Mouse (Mus musculus): Measurements from ENCODE around the gene Alk. TPM values are rescaled to one million over a fixed set of nuclear protein-coding genes. Genes with fewer than 3 reads are reported as not detected.

The Alk gene
- polyA plus RNA-seq, 1 experiment = not detected

DNA sequence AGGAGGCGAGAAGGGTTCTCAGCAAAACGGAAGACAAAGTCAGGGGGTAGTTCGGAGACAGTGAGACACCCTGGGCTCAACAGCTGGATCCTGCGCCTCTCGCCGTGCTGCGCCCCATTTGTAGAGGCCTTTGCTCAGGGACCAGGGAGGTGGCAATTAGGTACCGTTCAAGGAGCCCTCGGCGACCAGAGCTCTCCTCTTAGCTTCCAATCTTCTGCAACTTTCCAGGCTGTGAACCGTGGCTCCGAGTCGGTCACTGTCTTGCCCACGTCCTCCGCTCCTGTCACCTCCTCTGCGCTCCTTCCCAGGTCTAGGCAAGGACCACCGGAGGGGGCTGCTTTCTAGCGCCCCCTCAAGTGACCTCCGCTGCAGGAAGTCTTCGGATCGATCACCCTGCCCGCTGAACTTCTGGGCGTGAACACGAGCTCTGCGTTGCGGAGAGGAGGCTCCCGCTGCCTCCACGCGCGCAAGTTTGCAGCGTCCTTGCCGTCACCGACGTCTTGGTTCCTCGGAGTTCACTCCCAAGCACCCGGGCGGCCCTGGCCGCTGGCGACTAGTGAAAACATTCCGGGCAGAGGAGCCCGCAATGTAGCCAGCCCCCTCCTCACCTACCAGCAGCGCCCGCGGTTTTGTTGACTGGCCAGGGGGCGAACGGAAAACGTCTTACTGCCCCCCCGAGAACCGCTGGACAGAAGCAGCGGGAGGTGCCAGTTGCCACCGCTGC is 379 bp downstream of the Alk start:
- H3K4me1 ChIP-seq (ENCODE audit: control insufficient read depth, insufficient read depth, insufficient read length) = no peaks in the 10 kb centered on the region; the same call in none of the 2 replicates
- H3K27ac ChIP-seq (ENCODE audit: insufficient read depth, low read length) = no peak overlapping the region
- DNase-seq (ENCODE audit: low read depth in 1 of 2, low spot score in 2 of 2) = no peak
- 8% methylated on average over 51 of the region's 51 CpGs for WGBS
- H3K4me3 ChIP-seq (ENCODE audit: extremely low read depth, insufficient read depth, insufficient read length) = no peak overlapping the region
- TF ChIP-seq POLR2A (IDR thresholded peaks at IDR 0.05; ENCODE audit: low read depth, low read length) (no peak), CTCF (IDR thresholded peaks at IDR 0.05; ENCODE audit: extremely low read depth, insufficient read depth, insufficient read length, insufficient replicate concordance) (no peak)
- H3K27me3 ChIP-seq (ENCODE audit: control insufficient read depth, insufficient read depth, low read length) = peaks cover 3% of the 10 kb centered on the region; the same call in 1 of the 2 replicates
- H3K36me3 ChIP-seq (ENCODE audit: control insufficient read depth, insufficient read depth, low read length) = no peaks in the 10 kb centered on the region

DNA sequence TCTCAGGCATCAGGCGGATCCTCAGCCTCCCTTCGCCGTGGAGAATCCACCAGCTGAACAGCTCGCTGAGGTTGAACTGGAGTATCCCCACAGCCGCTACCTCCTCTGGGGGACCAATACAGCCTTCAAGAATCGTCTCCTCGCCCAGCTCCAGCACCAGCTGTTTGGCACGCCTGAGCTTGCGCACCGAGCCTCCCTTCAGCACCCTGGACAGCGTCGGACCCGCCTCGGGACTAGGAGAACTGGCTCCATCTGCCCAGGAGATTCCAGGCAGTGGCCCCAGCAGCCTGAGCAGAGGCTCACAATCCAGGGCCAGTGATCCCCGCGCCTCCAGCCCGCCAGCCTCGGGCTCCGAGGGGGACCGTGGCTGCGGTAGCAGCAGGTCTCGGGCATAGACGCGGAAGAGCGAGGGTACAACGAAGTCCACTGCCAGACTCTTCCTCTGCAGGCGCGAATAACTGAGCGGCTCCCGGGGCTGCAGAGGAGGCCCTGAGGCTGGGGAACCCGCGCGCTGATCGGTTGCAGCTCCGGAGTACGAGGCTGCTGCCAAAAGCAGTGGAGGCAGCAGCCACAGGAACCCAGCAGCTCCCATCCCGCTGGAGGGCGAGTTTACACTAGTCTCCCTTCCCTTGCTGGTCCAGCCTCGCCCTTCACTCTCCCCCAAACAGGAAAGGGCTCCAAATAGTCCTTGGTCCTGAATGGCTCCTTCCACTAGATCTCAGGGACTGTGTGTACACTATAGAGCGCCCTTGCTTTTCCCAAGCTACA is 1.1 kb downstream of the Alk start:
- no peaks in the 10 kb centered on the region for H3K36me3 ChIP-seq (ENCODE audit: control insufficient read depth, insufficient read depth, low read length)
- peaks cover 3% of the 10 kb centered on the region; the same call in 1 of the 2 replicates for H3K27me3 ChIP-seq (ENCODE audit: control insufficient read depth, insufficient read depth, low read length)
- H3K4me3 ChIP-seq (ENCODE audit: extremely low read depth, insufficient read depth, insufficient read length) = no peak overlapping the region
- TF ChIP-seq POLR2A (IDR thresholded peaks at IDR 0.05; ENCODE audit: low read depth, low read length) (no peak), CTCF (IDR thresholded peaks at IDR 0.05; ENCODE audit: extremely low read depth, insufficient read depth, insufficient read length, insufficient replicate concordance) (no peak)
- no peaks in the 10 kb centered on the region; the same call in none of the 2 replicates for H3K4me1 ChIP-seq (ENCODE audit: control insufficient read depth, insufficient read depth, insufficient read length)
- 6% methylated on average over 40 of the region's 40 CpGs for WGBS
- H3K27ac ChIP-seq (ENCODE audit: insufficient read depth, low read length) = no peak overlapping the region
- DNase-seq (ENCODE audit: low read depth in 1 of 2, low spot score in 2 of 2) = peak in 1 of 2 experiments; percentile 33

DNA sequence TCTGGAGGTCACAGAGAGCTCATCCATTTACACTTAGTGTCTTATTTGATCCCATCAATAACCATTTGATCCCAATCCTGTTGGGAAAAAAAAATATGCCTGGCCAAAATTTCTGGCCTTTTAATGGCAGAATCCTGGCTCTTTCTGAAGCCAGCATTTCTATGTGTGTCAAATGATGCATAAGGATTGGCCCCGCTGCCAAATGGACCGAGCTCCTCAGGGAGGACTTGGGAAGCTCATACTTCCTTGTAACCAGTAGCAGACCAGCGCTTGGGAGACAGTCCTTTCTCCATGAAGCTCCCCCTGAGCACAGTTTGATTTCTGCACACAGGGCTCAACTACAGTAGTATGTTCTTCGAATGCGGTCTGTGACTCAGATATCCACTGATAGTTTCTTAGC is 3.6 kb downstream of the Alk start:
- no peak for DNase-seq (ENCODE audit: low read depth in 1 of 2, low spot score in 2 of 2)
- H3K4me3 ChIP-seq (ENCODE audit: extremely low read depth, insufficient read depth, insufficient read length) = no peak overlapping the region
- no peaks in the 10 kb centered on the region; the same call in none of the 2 replicates for H3K4me1 ChIP-seq (ENCODE audit: control insufficient read depth, insufficient read depth, insufficient read length)
- peaks cover 3% of the 10 kb centered on the region; the same call in 1 of the 2 replicates for H3K27me3 ChIP-seq (ENCODE audit: control insufficient read depth, insufficient read depth, low read length)
- 90% methylated on average over 5 of the region's 5 CpGs for WGBS
- H3K36me3 ChIP-seq (ENCODE audit: control insufficient read depth, insufficient read depth, low read length) = no peaks in the 10 kb centered on the region
- no peak overlapping the region for H3K27ac ChIP-seq (ENCODE audit: insufficient read depth, low read length)
- TF ChIP-seq CTCF (IDR thresholded peaks at IDR 0.05; ENCODE audit: extremely low read depth, insufficient read depth, insufficient read length, insufficient replicate concordance) (no peak), POLR2A (IDR thresholded peaks at IDR 0.05; ENCODE audit: low read depth, low read length) (no peak)

DNA sequence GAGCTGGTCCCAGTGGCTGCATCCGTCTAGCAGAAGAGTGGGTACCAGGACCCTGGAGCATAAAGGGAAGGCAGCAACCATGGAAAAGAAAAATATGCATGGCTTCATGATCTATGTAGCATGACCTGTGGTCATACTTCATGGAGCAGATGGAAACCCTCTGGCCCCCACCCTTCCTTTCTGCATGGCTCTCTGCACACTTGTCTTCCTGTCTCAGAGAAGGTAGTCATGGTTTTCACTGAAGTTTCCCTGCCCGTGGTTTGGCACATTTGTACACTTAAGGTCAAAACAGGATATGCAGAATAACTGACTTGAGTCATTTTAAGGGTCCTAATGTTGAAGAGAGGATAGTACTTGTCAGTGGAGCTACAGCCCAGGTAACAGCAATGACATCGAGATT is 16.8 kb downstream of the Alk start:
- peak in 1 of 2 experiments; percentile 57 for DNase-seq (ENCODE audit: low read depth in 1 of 2, low spot score in 2 of 2)
- TF ChIP-seq POLR2A (IDR thresholded peaks at IDR 0.05; ENCODE audit: low read depth, low read length) = no peak
- TF ChIP-seq CTCF (IDR thresholded peaks at IDR 0.05; ENCODE audit: extremely low read depth, insufficient read depth, insufficient read length, insufficient replicate concordance) = no peak
- WGBS = 25% methylated on average over 3 of the region's 3 CpGs
- H3K4me1 ChIP-seq (ENCODE audit: control insufficient read depth, insufficient read depth, insufficient read length) = no peaks in the 10 kb centered on the region; the same call in none of the 2 replicates
- H3K27ac ChIP-seq (ENCODE audit: insufficient read depth, low read length) = no peak overlapping the region
- H3K4me3 ChIP-seq (ENCODE audit: extremely low read depth, insufficient read depth, insufficient read length) = no peak overlapping the region
- no peaks in the 10 kb centered on the region for H3K36me3 ChIP-seq (ENCODE audit: control insufficient read depth, insufficient read depth, low read length)
- no peaks in the 10 kb centered on the region for H3K27me3 ChIP-seq (ENCODE audit: control insufficient read depth, insufficient read depth, low read length)

DNA sequence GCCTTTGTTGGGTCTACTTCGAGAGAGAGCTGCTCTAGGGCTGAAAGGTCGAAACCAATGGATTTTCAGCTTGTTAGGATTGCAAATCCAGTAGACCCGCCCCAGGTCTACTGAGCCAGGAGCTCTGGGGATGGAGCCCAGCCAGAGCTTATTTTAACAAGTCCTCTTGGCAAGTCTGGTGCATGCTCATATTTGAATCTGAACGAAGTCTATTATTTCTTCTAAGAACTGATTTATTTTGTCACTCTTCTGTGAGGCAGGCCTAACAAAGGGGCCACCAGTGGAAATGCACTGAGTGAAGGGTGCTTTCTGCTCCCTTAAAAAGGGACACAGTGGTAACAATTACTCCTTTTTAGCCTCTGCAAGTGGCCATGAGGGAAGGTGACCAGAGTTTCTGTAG is 24.3 kb downstream of the Alk start:
- no peaks in the 10 kb centered on the region for H3K36me3 ChIP-seq (ENCODE audit: control insufficient read depth, insufficient read depth, low read length)
- WGBS = 72% methylated on average over 4 of the region's 4 CpGs
- TF ChIP-seq POLR2A (IDR thresholded peaks at IDR 0.05; ENCODE audit: low read depth, low read length) (no peak), CTCF (IDR thresholded peaks at IDR 0.05; ENCODE audit: extremely low read depth, insufficient read depth, insufficient read length, insufficient replicate concordance) (no peak)
- no peak for DNase-seq (ENCODE audit: low read depth in 1 of 2, low spot score in 2 of 2)
- no peaks in the 10 kb centered on the region for H3K4me1 ChIP-seq (ENCODE audit: control insufficient read depth, insufficient read depth, insufficient read length)
- H3K4me3 ChIP-seq (ENCODE audit: extremely low read depth, insufficient read depth, insufficient read length) = no peak overlapping the region
- H3K27me3 ChIP-seq (ENCODE audit: control insufficient read depth, insufficient read depth, low read length) = no peaks in the 10 kb centered on the region
- no peak overlapping the region for H3K27ac ChIP-seq (ENCODE audit: insufficient read depth, low read length)

DNA sequence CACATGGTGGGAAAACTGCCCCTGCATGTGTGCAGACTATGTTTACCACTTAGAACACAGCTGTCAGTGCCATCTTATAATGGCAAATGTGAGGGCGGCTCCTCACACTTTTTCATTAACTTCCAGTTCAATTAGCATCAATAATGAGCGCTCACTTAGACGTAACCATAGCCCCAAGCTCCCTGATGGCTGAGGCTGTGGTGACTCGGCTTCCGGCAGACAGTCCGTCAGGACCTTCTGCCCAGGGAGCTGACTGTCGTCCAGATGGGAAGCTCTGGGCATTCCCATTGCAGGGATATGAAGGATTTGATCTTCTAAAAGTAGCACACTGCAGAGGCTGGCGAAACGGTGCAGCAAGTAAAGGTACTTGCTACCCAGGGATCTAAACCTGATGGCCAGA is 25.1 kb downstream of the Alk start:
- no peak for DNase-seq (ENCODE audit: low read depth in 1 of 2, low spot score in 2 of 2)
- WGBS = 87% methylated on average over 9 of the region's 9 CpGs

More for the DNA sequence above, 25.1 kb downstream of the Alk start:
- TF ChIP-seq POLR2A (IDR thresholded peaks at IDR 0.05; ENCODE audit: low read depth, low read length) (no peak), CTCF (IDR thresholded peaks at IDR 0.05; ENCODE audit: extremely low read depth, insufficient read depth, insufficient read length, insufficient replicate concordance) (no peak)
- no peak overlapping the region for H3K27ac ChIP-seq (ENCODE audit: insufficient read depth, low read length)
- no peak overlapping the region for H3K4me3 ChIP-seq (ENCODE audit: extremely low read depth, insufficient read depth, insufficient read length)
- no peaks in the 10 kb centered on the region for H3K27me3 ChIP-seq (ENCODE audit: control insufficient read depth, insufficient read depth, low read length)
- H3K36me3 ChIP-seq (ENCODE audit: control insufficient read depth, insufficient read depth, low read length) = no peaks in the 10 kb centered on the region
- no peaks in the 10 kb centered on the region for H3K4me1 ChIP-seq (ENCODE audit: control insufficient read depth, insufficient read depth, insufficient read length)
